Mouse (Mus musculus) stomach, embryonic 14.5 days (tissue): Measurements from ENCODE around the gene Foxc2. TPM values are rescaled to one million over a fixed set of nuclear protein-coding genes. Genes with fewer than 3 reads are reported as not detected.

Source experiments
- ATAC-seq: fragments of 200-750 bp; cut with Nextera tagmentation; 2 replicates; pipeline ENCODE4 v1.8.0; 2017; ENCODE audit warnings: low read depth, moderate TSS enrichment; ENCODE audit not compliant: insufficient number of reproducible peaks, insufficient read depth, low FRiP score
- H3K27ac ChIP-seq: fragments of 300-500 bp; sonication (generic); 2 replicates; pipeline ENCODE4 v1.5.1; 2014; ENCODE audit warnings: mild to moderate bottlenecking, low read length, moderate library complexity, mixed read lengths
- H3K27me3 ChIP-seq: fragments of 300-500 bp; sonication (generic); 2 replicates; pipeline ENCODE4 v1.6.1; 2014; ENCODE audit warnings: low read length, control low read depth, mixed read lengths; ENCODE audit not compliant: control insufficient read depth, insufficient read depth
- H3K36me3 ChIP-seq: fragments of 300-500 bp; sonication (generic); 2 replicates; pipeline ENCODE4 v1.6.1; 2014; ENCODE audit warnings: mild to moderate bottlenecking, control low read depth, low read length, moderate library complexity, mixed read lengths; ENCODE audit not compliant: control insufficient read depth, insufficient read depth
- H3K4me1 ChIP-seq: fragments of 300-500 bp; sonication (generic); 2 replicates; pipeline ENCODE4 v1.6.1; 2014; ENCODE audit warnings: low read length, control low read depth, mixed read lengths; ENCODE audit not compliant: control insufficient read depth, insufficient read depth
- H3K4me2 ChIP-seq: fragments of 300-500 bp; sonication (generic); replicated peaks from 2 replicates; pipeline ENCODE4 v1.6.1; 2014; ENCODE audit warnings: low read depth, low read length, control low read depth
- H3K4me3 ChIP-seq: fragments of 300-500 bp; sonication (generic); 2 replicates; pipeline ENCODE4 v1.5.1; 2014; ENCODE audit warnings: low read depth, low read length, control low read depth
- H3K9ac ChIP-seq: fragments of 300-500 bp; sonication (generic); replicated peaks from 2 replicates; pipeline ENCODE4 v1.6.1; 2014; ENCODE audit warnings: low read depth, mild to moderate bottlenecking, control low read depth, low read length, moderate library complexity, mixed read lengths
- H3K9me3 ChIP-seq: fragments of 300-500 bp; sonication (generic); 2 replicates; pipeline ENCODE4 v1.6.1; 2016; ENCODE audit warnings: low read depth, low read length, control low read depth; ENCODE audit not compliant: control insufficient read depth
- WGBS: fragments of 180-500 bp; shearing (Covaris S2); extraction: QIAGEN DNeasy Blood & Tissue Kit; methylation state at CpG from one replicate; pipeline ENCODE4 v1.1.7; 2014; 5-methylcytosine and 5-hydroxymethylcytosine counted together
- polyA plus RNA-seq: library from polyadenylated mRNA; unstranded; fragments of >200 nt; fragmentation: Nextera tagmentation; extraction: Ambion mirVana; gene quantifications from 2 replicates; pipeline ENCODE4 v1.2.1, GENCODE M21; 2014

Gene Foxc2
- polyA plus RNA-seq, 1 experiment from 2014 or later: 0.20 TPM

DNA sequence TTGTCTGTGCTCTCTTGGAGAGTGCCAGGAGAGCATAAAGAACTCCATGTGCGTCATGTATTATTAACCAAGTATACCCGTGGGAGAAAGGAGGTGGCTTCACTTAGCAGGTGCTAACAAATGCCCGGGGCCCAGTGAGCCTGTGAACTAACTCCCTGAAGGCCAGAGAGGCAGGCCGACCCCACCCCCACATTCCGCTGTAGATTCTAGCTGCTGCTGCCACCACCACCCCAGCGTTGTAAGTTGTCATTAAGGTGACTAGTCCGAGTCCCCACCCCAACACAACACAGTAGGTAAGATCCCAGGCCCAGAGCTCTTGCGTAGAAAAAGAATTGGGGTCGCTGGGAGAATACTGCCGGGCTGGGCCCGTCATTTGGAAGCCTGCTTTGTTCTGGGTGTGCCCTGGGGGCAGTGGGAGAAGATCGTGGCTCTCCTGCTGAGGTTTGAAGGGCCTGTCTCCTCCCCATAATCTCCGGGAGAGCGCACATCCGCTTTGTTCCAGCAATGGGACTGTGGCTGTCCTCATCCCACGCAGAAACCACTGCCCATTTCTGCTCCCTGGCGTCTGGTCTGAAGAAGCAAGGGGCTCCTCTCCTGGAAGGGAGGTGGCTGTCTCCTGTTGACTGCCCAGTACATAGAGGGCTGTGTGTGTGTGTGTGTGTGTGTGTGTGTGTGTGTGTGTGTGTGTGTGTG is 8.7 kb downstream of the Foxc2 start:
- Histone ChIP-seq H3K9me3 (no peaks in the 10 kb centered on the region), H3K4me2 (peak overlapping the region; percentile 60), H3K4me3 (no peak overlapping the region), H3K4me1 (peaks cover 14% of the 10 kb centered on the region; the same call in 1 of the 2 replicates), H3K36me3 (no peaks in the 10 kb centered on the region), H3K27me3 (peaks cover 44% of the 10 kb centered on the region), H3K9ac (no peak overlapping the region), H3K27ac (no peak overlapping the region)
- ATAC-seq: no peak; the same call in 1 of the 2 replicates
- 12% methylated on average over 17 of the region's 17 CpGs for WGBS

DNA sequence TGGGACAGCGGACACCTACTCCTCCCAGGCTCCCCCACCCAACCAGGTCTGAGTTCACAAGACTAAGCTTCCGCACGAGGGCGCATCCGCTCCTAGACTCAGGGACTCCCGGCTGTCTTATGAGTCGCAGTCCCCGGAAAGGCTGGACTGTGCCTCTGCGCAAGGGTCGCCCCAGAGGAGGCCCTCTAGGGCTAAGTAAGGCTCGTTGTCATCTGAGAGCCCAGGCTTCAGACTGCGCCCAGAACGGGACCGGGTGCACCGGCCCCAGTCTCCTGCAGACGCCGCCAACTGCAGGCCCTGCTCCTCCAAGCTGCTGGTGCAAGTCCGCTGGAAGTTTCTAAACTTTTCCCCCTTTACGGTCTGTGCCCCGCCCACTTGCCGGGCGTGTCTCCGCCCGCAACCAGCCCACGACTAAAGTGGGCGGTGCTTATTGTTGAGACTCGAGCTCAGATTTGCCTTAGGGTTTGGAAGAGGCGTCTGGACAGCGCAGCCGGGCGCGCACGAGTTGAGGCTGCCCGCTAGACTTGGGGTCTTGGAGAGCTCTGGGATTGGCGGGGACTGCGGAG is 9.4 kb downstream of the Foxc2 start:
- no peaks in the 10 kb centered on the region for H3K36me3 ChIP-seq
- peaks cover 37% of the 10 kb centered on the region for H3K27me3 ChIP-seq
- peaks cover 14% of the 10 kb centered on the region; the same call in 1 of the 2 replicates for H3K4me1 ChIP-seq
- H3K4me2 ChIP-seq: peak overlapping the region; percentile 60
- peak overlapping the region; percentile 24 for H3K4me3 ChIP-seq
- H3K9me3 ChIP-seq: no peaks in the 10 kb centered on the region
- peak; percentile 75 for ATAC-seq
- H3K9ac ChIP-seq: no peak overlapping the region
- WGBS: under 1% methylated on average over 35 of the region's 36 CpGs
- H3K27ac ChIP-seq: peak overlapping the region; percentile 66; the same call in 1 of the 2 replicates

- Histone ChIP-seq H3K27me3 (peaks cover 35% of the 10 kb centered on the region), H3K9me3 (no peaks in the 10 kb centered on the region), H3K27ac (no peak overlapping the region), H3K36me3 (no peaks in the 10 kb centered on the region), H3K4me2 (peak overlapping the region; percentile 60), H3K9ac (no peak overlapping the region), H3K4me3 (peak overlapping the region; percentile 24), H3K4me1 (peaks cover 14% of the 10 kb centered on the region; the same call in 1 of the 2 replicates)
- ATAC-seq: no peak
- WGBS: 10% methylated on average over 6 of the region's 6 CpGs
These were observed 10.2 kb downstream of the Foxc2 start for GRCm38 (mm10) chr8:121126191-121126590.

GRCm38 (mm10) chr8:121126694-121127093 is 10.7 kb downstream of the Foxc2 start:
- peaks cover 14% of the 10 kb centered on the region; the same call in 1 of the 2 replicates for H3K4me1 ChIP-seq
- no peak for ATAC-seq
- no peak overlapping the region for H3K9ac ChIP-seq
- H3K4me2 ChIP-seq: 0 out of 2 replicates have a peak overlapping the region, but pooled peaks have one; percentile 10
- H3K36me3 ChIP-seq: no peaks in the 10 kb centered on the region
- peak overlapping the region; percentile 66; the same call in 1 of the 2 replicates for H3K27ac ChIP-seq
- no peaks in the 10 kb centered on the region for H3K9me3 ChIP-seq
- peaks cover 33% of the 10 kb centered on the region for H3K27me3 ChIP-seq
- no peak overlapping the region for H3K4me3 ChIP-seq
- WGBS: 9% methylated on average over 6 of the region's 6 CpGs

GRCm38 (mm10) chr8:121127291-121127701 is 11.3 kb downstream of the Foxc2 start:
- Histone ChIP-seq H3K4me3 (0 out of 2 replicates have a peak overlapping the region, but pooled peaks have one; percentile 40), H3K27me3 (peaks cover 28% of the 10 kb centered on the region), H3K4me1 (peaks cover 14% of the 10 kb centered on the region; the same call in 1 of the 2 replicates), H3K4me2 (0 out of 2 replicates have a peak overlapping the region, but pooled peaks have one; percentile 10), H3K9ac (no peak overlapping the region), H3K36me3 (no peaks in the 10 kb centered on the region), H3K27ac (peak overlapping the region; percentile 66; the same call in 1 of the 2 replicates), H3K9me3 (no peaks in the 10 kb centered on the region)
- 9% methylated on average over 11 of the region's 11 CpGs for WGBS
- ATAC-seq: no peak

DNA sequence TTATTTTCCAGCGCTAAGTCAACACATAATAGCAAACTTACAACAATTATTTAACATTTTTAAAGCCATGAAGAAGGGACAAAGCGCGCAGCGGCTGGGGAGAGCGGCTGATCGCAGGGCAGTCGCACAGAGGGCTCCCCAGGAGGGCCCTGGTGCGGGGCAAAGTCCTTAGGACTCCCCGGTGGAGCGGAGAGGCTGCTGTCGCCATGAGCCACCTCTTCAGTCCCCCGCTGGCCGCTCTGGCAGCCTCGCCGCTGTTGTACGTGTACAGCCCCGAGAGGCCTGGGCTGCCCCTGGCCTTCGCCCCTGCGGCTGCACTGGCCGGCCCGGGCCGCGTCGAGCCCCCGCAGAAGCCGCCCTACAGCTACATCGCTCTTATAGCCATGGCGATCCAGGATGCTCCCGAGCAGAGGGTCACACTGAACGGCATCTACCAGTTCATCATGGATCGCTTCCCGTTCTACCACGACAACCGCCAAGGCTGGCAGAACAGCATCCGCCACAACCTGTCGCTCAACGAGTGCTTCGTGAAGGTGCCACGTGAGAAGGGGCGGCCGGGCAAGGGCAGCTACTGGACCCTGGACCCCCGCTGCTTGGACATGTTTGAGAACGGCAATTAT is 11.9 kb downstream of the Foxc2 start, which contains the start of gene Foxl1:
Gene Foxl1 (plus strand): TSS at position 185 of the 620 bp plus-strand sequence.
- Histone ChIP-seq H3K9ac (peak within 1 kb of the TSS; percentile 36), H3K27me3 (peaks cover 22% of the 10 kb centered on the region), H3K4me3 (peak within 1 kb of the TSS; percentile 40), H3K9me3 (no peaks in the 10 kb centered on the region), H3K36me3 (no peaks in the 10 kb centered on the region), H3K4me1 (peaks cover 14% of the 10 kb centered on the region; the same call in 1 of the 2 replicates), H3K27ac (peak within 1 kb of the TSS; percentile 82), H3K4me2 (peak within 1 kb of the TSS; percentile 56)
- WGBS: 2% methylated on average over 43 of the region's 43 CpGs
- no peak for ATAC-seq

DNA sequence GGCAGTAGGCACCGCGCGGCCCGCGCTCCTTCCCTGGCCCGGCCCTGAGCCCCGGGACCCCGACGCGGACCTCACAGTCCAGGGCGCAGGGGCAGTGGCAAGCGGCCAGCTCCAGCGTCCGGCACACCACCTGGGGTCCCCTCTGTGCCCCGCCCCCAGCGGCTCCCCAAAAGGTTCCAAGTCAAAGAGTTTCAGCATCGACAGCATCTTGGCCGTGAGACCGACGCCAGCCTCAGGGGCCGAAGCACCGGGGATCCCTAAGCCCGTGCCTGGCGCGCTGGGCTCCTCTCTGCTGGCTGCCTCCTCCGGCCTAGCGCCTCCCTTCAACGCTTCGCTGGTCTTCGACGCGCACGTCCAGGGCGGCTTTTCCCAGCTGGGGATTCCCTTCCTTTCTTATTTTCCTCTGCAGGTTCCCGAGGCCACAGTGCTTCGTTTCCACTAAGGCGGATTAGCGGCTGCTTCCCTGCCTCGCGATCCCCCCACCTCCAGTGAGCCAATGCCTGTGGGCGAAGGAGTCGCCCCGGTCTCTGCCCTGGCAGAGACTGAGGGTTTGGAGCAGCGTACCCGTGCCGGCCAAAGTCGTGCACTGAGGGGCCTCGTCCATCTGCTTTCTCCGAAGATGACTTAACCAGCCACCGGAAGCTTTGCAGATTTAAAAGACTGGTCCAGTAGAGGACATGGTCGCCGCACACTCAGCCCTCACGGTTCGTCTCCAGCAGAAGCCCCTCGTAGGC is 12.7 kb downstream of the Foxc2 start:
- Histone ChIP-seq H3K9ac (peak overlapping the region; percentile 36), H3K4me2 (peak overlapping the region; percentile 56), H3K4me3 (peak overlapping the region; percentile 40), H3K27me3 (peaks cover 20% of the 10 kb centered on the region; the same call in 1 of the 2 replicates), H3K27ac (peak overlapping the region; percentile 82), H3K4me1 (peaks cover 14% of the 10 kb centered on the region; the same call in 1 of the 2 replicates), H3K36me3 (no peaks in the 10 kb centered on the region), H3K9me3 (no peaks in the 10 kb centered on the region)
- ATAC-seq: no peak
- WGBS: 3% methylated on average over 54 of the region's 55 CpGs
